Mouse (Mus musculus) C2C12 (cell line): ENCODE results near the gene Mettl26.

Source experiments
- CTCF ChIP-seq: IDR thresholded peaks from one replicate; pipeline ENCODE4 v1.5.1; 2011; ENCODE audit not compliant: control insufficient read depth, insufficient read depth, insufficient read length
- FOSL1 ChIP-seq: IDR thresholded peaks from one replicate; pipeline ENCODE4 v1.8.0; 2011; ENCODE audit warnings: mild to moderate bottlenecking, low read length; ENCODE audit not compliant: poor library complexity, insufficient read depth, severe bottlenecking
- MYOD1 ChIP-seq: IDR thresholded peaks from one replicate; pipeline ENCODE4 v1.6.1; 2011; ENCODE audit warnings: low read depth; ENCODE audit not compliant: control insufficient read depth, insufficient read length
- MYOG ChIP-seq: IDR thresholded peaks from one replicate; pipeline ENCODE4 v1.6.1; 2011; ENCODE audit not compliant: control insufficient read depth, insufficient read length; ENCODE audit errors: extremely low read depth
- USF1 ChIP-seq: IDR thresholded peaks from one replicate; pipeline ENCODE4 v1.6.1; 2011; ENCODE audit warnings: low read depth, mild to moderate bottlenecking, control low read depth, moderate library complexity

DNA sequence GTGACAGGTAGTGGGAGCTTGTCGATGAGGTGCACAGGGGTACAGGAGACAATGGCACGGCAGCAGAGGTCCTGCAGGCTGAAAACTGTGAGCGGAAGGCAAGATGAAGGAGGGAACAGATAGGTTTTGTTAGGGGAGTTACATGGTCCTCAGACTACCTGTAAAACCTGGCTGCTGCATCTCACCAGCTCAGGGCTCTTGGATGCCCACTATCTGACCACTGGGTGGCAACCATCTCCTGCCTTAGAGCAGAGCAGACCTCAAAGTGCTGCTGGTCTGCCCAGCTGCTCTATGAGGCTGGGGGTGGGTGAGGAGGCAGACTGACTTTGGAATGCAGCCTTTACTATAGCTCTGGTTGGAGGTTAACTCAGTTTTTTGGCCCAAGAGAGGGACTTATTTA lies 8.9 kb downstream of the Mettl26 start:
- no peak for TF ChIP-seq CTCF
- no peak for TF ChIP-seq USF1
- no peak for TF ChIP-seq MYOG
- TF ChIP-seq MYOD1, result no peak
- TF ChIP-seq FOSL1, result no peak
